In genomic region chr2:25075506-25075905, GRCm38 (mm10) we compare ENCODE assay signal across 19 mouse cellular contexts. TPM values are rescaled to one million over a fixed set of nuclear protein-coding genes. Genes with fewer than 3 reads are reported as not detected.
DNase-seq lines count a peak whose midpoint lies in the region; ATAC-seq lines count a peak whose summit lies in the region.
"Had no signal": no experiment of that assay in that cellular context is flagged by ENCODE, and none has a peak within 500 bp of the region (broad histone marks: within the 10 kb centered on the region; RNA-seq: fewer than 3 reads in every experiment).

No protein-coding gene starts in this region.

- H3K4me2 ChIP-seq in forebrain, embryonic 11.5 days (ENCODE audit: low read depth, low read length, severe bottlenecking), result no peak overlapping the region
- H3K4me2 ChIP-seq: embryonic facial prominence, embryonic 12.5 days; heart, embryonic 15.5 days; hindbrain, embryonic 12.5 days; limb, embryonic 12.5 days; midbrain, embryonic 11.5 days had no signal

- no peak for ATAC-seq in forebrain, embryonic 11.5 days (replicated peaks; ENCODE audit: low FRiP score)

- no peak overlapping the region for H3K27ac ChIP-seq in forebrain, embryonic 11.5 days (ENCODE audit: low read depth, low read length)
- H3K27ac ChIP-seq: embryonic facial prominence, embryonic 12.5 days; heart, adult 2 months; heart, embryonic 15.5 days; hindbrain, embryonic 12.5 days; limb, embryonic 12.5 days; liver, embryonic 14.5 days had no signal

- intact Hi-C loops in heart, postnatal 10 days (cut with DNase I), result no loop called here
- intact Hi-C loops in heart, postnatal 36 days (cut with DNase I), result no loop called here

- WGBS in forebrain, embryonic 11.5 days, result 79% methylated on average over 4 of the region's 4 CpGs

- no peaks in the 10 kb centered on the region for H3K36me3 ChIP-seq in forebrain, embryonic 11.5 days (ENCODE audit: control insufficient read depth, insufficient read depth, low read length)
- H3K36me3 ChIP-seq: embryonic facial prominence, embryonic 12.5 days; heart, embryonic 15.5 days; hindbrain, embryonic 12.5 days; limb, embryonic 12.5 days had no signal

- H3K4me1 ChIP-seq in forebrain, embryonic 11.5 days (replicated peaks; ENCODE audit: control insufficient read depth, insufficient read depth, low read length), result no peaks in the 10 kb centered on the region
- H3K4me1 ChIP-seq: embryonic facial prominence, embryonic 12.5 days; heart, embryonic 15.5 days; hindbrain, embryonic 12.5 days; limb, embryonic 12.5 days had no signal

- no peak overlapping the region for H3K9ac ChIP-seq in forebrain, embryonic 11.5 days (ENCODE audit: low read length)
- H3K9ac ChIP-seq: embryonic facial prominence, embryonic 12.5 days; heart, embryonic 15.5 days; hindbrain, embryonic 12.5 days; limb, embryonic 12.5 days; liver, embryonic 14.5 days had no signal

- peak; percentile 27 to 46 for DNase-seq in heart, postnatal 10 days
- no peak for DNase-seq in heart, postnatal 36 days
- peak; percentile 21 for DNase-seq in adipocyte (ENCODE audit: low spot score)
- DNase-seq in kidney, adult 18-20 months, result peak; percentile 66
- DNase-seq in kidney, postnatal 10 days, result peak; percentile 61
- DNase-seq in embryo, embryonic 9.5 days (ENCODE audit: extremely low spot score), result no peak
- no peak for DNase-seq in left cerebral cortex, adult 18-20 months (ENCODE audit: low spot score in 2 of 2)
- DNase-seq in forebrain, embryonic 11.5 days (ENCODE audit: low spot score), result no peak
- DNase-seq: cerebellum, adult 8-10 months had no signal

- H3K9me3 ChIP-seq in forebrain, embryonic 11.5 days (ENCODE audit: control insufficient read depth, low read length), result no peaks in the 10 kb centered on the region
- H3K9me3 ChIP-seq: embryonic facial prominence, embryonic 12.5 days; heart, embryonic 15.5 days; hindbrain, embryonic 12.5 days; limb, embryonic 12.5 days had no signal

- no peaks in the 10 kb centered on the region for H3K27me3 ChIP-seq in forebrain, embryonic 11.5 days (ENCODE audit: control insufficient read depth, insufficient read depth, low read length)
- H3K27me3 ChIP-seq: embryonic facial prominence, embryonic 12.5 days; heart, embryonic 15.5 days; hindbrain, embryonic 12.5 days; limb, embryonic 12.5 days had no signal

- H3K4me3 ChIP-seq in forebrain, embryonic 11.5 days (ENCODE audit: low read depth, low read length), result no peak overlapping the region
- H3K4me3 ChIP-seq: embryonic facial prominence, embryonic 12.5 days; heart, adult 2 months; heart, embryonic 15.5 days; hindbrain, embryonic 12.5 days; limb, embryonic 12.5 days had no signal

RNA-seq across cellular contexts. Expression of gene Entpd8, which starts 4.6 kb away (rescaled TPM):
- total RNA-seq in heart, postnatal 10 days (2021), result not detected
- total RNA-seq in heart, postnatal 36 days (2021), result not detected
- not detected for total RNA-seq in left cerebral cortex, adult 18-20 months (2021)
- polyA plus RNA-seq in forebrain, embryonic 11.5 days (2014; fragmentation: Nextera tagmentation; extraction: Ambion mirVana), result not detected in 2 replicates
- total RNA-seq: common myeloid progenitor, adult 5-6 weeks; heart, adult 2 months; layer of hippocampus, adult 8-10 months had no signal
- polyA plus RNA-seq: embryonic facial prominence, embryonic 12.5 days; heart, adult 2 months; heart, embryonic 15.5 days; hindbrain, embryonic 12.5 days; limb, embryonic 12.5 days; midbrain, embryonic 11.5 days had no signal

RNA-seq across cellular contexts. Expression of gene Noxa1, which starts 19.4 kb away (rescaled TPM):
- total RNA-seq in heart, postnatal 10 days (2021), result not detected
- not detected for total RNA-seq in heart, postnatal 36 days (2021)
- not detected for total RNA-seq in left cerebral cortex, adult 18-20 months (2021)
- polyA plus RNA-seq in forebrain, embryonic 11.5 days (2014; fragmentation: Nextera tagmentation; extraction: Ambion mirVana), result 0.31 TPM in 1 of 2 replicates, not detected in the other
- total RNA-seq: heart, adult 2 months; layer of hippocampus, adult 8-10 months had no signal
- polyA plus RNA-seq: embryonic facial prominence, embryonic 12.5 days; heart, adult 2 months; limb, embryonic 12.5 days; midbrain, embryonic 11.5 days; neural tube, embryonic 14.5 days had no signal

RNA-seq across cellular contexts. Expression of gene Nsmf, which starts 21.4 kb away (rescaled TPM):
- 10 to 100 TPM; 37.5 to 39.1 TPM for total RNA-seq in heart, postnatal 10 days (2021)
- total RNA-seq in heart, postnatal 36 days (2021), result 10 to 100 TPM; 14.4 to 16.3 TPM
- total RNA-seq in left cerebral cortex, adult 18-20 months (2021), result 100 to 1,000 TPM; 435 to 452 TPM
- 68.0 and 81.2 TPM in 2 replicates for polyA plus RNA-seq in forebrain, embryonic 11.5 days (2014; fragmentation: Nextera tagmentation; extraction: Ambion mirVana)

Comparison
In these comparisons a context has a peak if more than half of its experiments do, and no peak if none do; other contexts are left out.
1. DNase-seq: peak in heart, postnatal 10 days (2 of 2), adipocyte (single experiment), kidney, adult 18-20 months (single experiment) and kidney, postnatal 10 days (single experiment); none in heart, postnatal 36 days (0 of 2), embryo, embryonic 9.5 days (single experiment), left cerebral cortex, adult 18-20 months (0 of 2) and forebrain, embryonic 11.5 days (single experiment).
2. RNA of gene Nsmf, which starts 21.4 kb away (total RNA-seq): 435 to 452 TPM in left cerebral cortex, adult 18-20 months; 37.5 to 39.1 TPM in heart, postnatal 10 days and 14.4 to 16.3 TPM in heart, postnatal 36 days; every median in the first group is over 10 times any median in the second.